Mouse (Mus musculus) liver, adult 2 months (tissue): ENCODE results near the gene Wdr20.

Experiments
- CTCF ChIP-seq: fragments of 200-500 bp; IDR thresholded peaks from 2 replicates; pipeline ENCODE4 v1.5.1; 2011; ENCODE audit warnings: low read depth, low read length, control low read depth
- POLR2A ChIP-seq: fragments of 200-500 bp; IDR thresholded peaks from 2 replicates; pipeline ENCODE4 v1.6.1; 2011; ENCODE audit warnings: low read length, control low read depth; ENCODE audit not compliant: insufficient read depth; ENCODE audit errors: extremely low read depth

GRCm38 (mm10) chr12:110699171-110699547 is 38.6 kb upstream of the Wdr20 start:
- TF ChIP-seq CTCF (no peak), POLR2A (no peak)
